Mouse (Mus musculus) liver, embryonic 14.5 days (tissue): ENCODE results near the gene Mex3a.

Experiments used
- CTCF ChIP-seq: IDR thresholded peaks from 2 replicates; pipeline ENCODE4 v1.5.1; 2016; ENCODE audit warnings: antibody characterized with exemption, low read depth, control low read depth
- EP300 ChIP-seq: IDR thresholded peaks from 2 replicates; pipeline ENCODE4 v1.6.1; 2016; ENCODE audit warnings: antibody characterized with exemption, low read depth

DNA sequence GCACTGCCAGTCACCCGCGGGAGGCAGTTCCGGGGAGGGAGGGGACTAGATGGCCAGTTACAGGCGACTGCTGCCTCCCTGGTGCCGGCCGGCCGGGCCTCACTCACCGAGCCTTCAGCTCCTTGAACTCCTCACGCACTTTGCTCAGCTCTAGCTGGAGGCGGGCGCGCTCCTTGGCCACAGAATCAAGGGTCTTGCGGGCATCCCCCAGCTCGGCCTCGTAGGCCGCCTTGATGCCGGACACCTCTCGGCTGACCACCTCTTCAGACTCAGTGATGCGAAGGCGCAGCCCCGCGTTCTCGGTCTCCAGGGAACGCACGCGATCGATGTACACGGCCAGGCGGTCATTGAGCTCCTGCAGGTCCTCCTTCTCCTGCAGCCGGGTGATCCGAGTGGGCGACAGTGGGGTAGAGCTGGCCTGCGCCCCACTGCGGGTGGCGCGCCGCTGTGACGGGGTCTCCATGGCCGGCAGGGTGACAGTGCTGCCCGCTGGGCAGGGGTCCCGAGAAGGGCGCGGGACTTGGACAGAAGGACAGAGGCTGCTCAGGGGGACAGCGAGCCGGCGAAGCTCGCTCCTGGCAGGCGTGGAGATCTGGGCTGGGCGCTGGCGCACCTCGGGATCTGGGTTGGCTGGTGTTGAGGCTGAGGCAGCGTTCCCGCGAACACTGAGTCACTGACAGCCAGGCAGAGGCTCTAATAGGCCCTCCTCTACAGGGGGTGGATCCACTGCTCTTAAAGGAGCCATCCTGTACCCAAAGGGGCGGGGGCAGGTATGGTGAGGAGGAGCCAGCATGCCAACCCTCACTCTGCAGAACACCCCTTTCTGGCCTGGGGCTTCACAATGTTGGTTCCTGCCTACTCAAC lies 29.3 kb upstream of the Mex3a start:
- TF ChIP-seq CTCF (no peak), EP300 (no peak)
